Comparison of ENCODE assay signal across 17 mouse cellular contexts in genomic region chr14:118152294-118152651, GRCm38 (mm10). TPM values are rescaled to one million over a fixed set of nuclear protein-coding genes. Genes with fewer than 3 reads are reported as not detected.
DNase-seq lines count a peak whose midpoint lies in the region; ATAC-seq and TF ChIP-seq lines count a peak whose summit lies in the region.
"Had no signal": no experiment of that assay in that cellular context is flagged by ENCODE, and none has a peak within 500 bp of the region (broad histone marks: within the 10 kb centered on the region; RNA-seq: fewer than 3 reads in every experiment).

No protein-coding gene starts in this region.

- H3K9ac ChIP-seq in forebrain, postnatal 0 days = no peak overlapping the region
- no peak overlapping the region for H3K9ac ChIP-seq in forebrain, embryonic 15.5 days (replicated peaks)
- no peak overlapping the region for H3K9ac ChIP-seq in hindbrain, embryonic 16.5 days (ENCODE audit: low read depth, low read length)
- H3K9ac ChIP-seq in midbrain, embryonic 13.5 days (replicated peaks) = no peak overlapping the region
- no peak overlapping the region for H3K9ac ChIP-seq in midbrain, embryonic 11.5 days (ENCODE audit: low read length)
- H3K9ac ChIP-seq: forebrain, embryonic 13.5 days; heart, embryonic 12.5 days; heart, embryonic 15.5 days; hindbrain, embryonic 14.5 days had no signal

- no peak overlapping the region for H3K4me2 ChIP-seq in forebrain, postnatal 0 days (ENCODE audit: low read depth)
- H3K4me2 ChIP-seq in forebrain, embryonic 15.5 days (replicated peaks) = no peak overlapping the region
- H3K4me2 ChIP-seq in hindbrain, embryonic 16.5 days (ENCODE audit: low read length) = no peak overlapping the region
- no peak overlapping the region for H3K4me2 ChIP-seq in midbrain, embryonic 13.5 days (replicated peaks)
- H3K4me2 ChIP-seq in midbrain, embryonic 11.5 days = no peak overlapping the region
- H3K4me2 ChIP-seq: forebrain, embryonic 13.5 days; heart, embryonic 12.5 days; heart, embryonic 15.5 days; hindbrain, embryonic 14.5 days had no signal

- no peak for TF ChIP-seq CTCF in forebrain, postnatal 0 days (IDR thresholded peaks at IDR 0.05; ENCODE audit: low read depth)

- H3K27ac ChIP-seq in forebrain, postnatal 0 days (ENCODE audit: low read depth, low read length) = no peak overlapping the region
- no peak overlapping the region for H3K27ac ChIP-seq in forebrain, embryonic 15.5 days (replicated peaks)
- no peak overlapping the region for H3K27ac ChIP-seq in hindbrain, embryonic 16.5 days (ENCODE audit: low read depth, low read length)
- no peak overlapping the region for H3K27ac ChIP-seq in hindbrain, embryonic 10.5 days
- no peak overlapping the region for H3K27ac ChIP-seq in midbrain, embryonic 13.5 days
- H3K27ac ChIP-seq in midbrain, embryonic 11.5 days (ENCODE audit: low read depth, low read length) = no peak overlapping the region
- H3K27ac ChIP-seq: forebrain, embryonic 10.5 days; forebrain, embryonic 13.5 days; heart, embryonic 15.5 days; hindbrain, embryonic 14.5 days had no signal

- H3K4me3 ChIP-seq in forebrain, postnatal 0 days (ENCODE audit: low read depth, low read length) = no peak overlapping the region
- no peak overlapping the region for H3K4me3 ChIP-seq in forebrain, embryonic 15.5 days
- no peak overlapping the region for H3K4me3 ChIP-seq in hindbrain, embryonic 16.5 days (ENCODE audit: low read length)
- no peak overlapping the region for H3K4me3 ChIP-seq in hindbrain, embryonic 10.5 days
- no peak overlapping the region for H3K4me3 ChIP-seq in midbrain, embryonic 13.5 days (replicated peaks)
- H3K4me3 ChIP-seq in midbrain, embryonic 11.5 days (ENCODE audit: low read depth, low read length) = no peak overlapping the region
- H3K4me3 ChIP-seq: forebrain, embryonic 10.5 days; forebrain, embryonic 13.5 days; heart, embryonic 12.5 days; heart, embryonic 15.5 days had no signal

- H3K4me1 ChIP-seq in forebrain, postnatal 0 days (ENCODE audit: insufficient read depth) = no peaks in the 10 kb centered on the region
- no peaks in the 10 kb centered on the region for H3K4me1 ChIP-seq in forebrain, embryonic 15.5 days
- H3K4me1 ChIP-seq in hindbrain, embryonic 16.5 days (ENCODE audit: control insufficient read depth, insufficient read depth, low read depth, low read length) = no peaks in the 10 kb centered on the region
- peaks cover 12% of the 10 kb centered on the region; the same call in 1 of the 2 replicates for H3K4me1 ChIP-seq in hindbrain, embryonic 10.5 days (replicated peaks)
- no peaks in the 10 kb centered on the region for H3K4me1 ChIP-seq in midbrain, embryonic 13.5 days (replicated peaks)
- no peaks in the 10 kb centered on the region for H3K4me1 ChIP-seq in midbrain, embryonic 11.5 days (ENCODE audit: control insufficient read depth, insufficient read depth, low read length)
- H3K4me1 ChIP-seq: forebrain, embryonic 13.5 days; heart, embryonic 12.5 days had no signal

- 0 out of 2 replicates have a peak, but pooled peaks have one; percentile 10 for ATAC-seq in forebrain, postnatal 0 days
- no peak for ATAC-seq in forebrain, embryonic 15.5 days (replicated peaks)
- ATAC-seq in hindbrain, embryonic 16.5 days = 0 out of 2 replicates have a peak, but pooled peaks have one; percentile 20
- ATAC-seq in midbrain, embryonic 13.5 days = 0 out of 2 replicates have a peak, but pooled peaks have one; percentile 40
- no peak for ATAC-seq in midbrain, embryonic 11.5 days (ENCODE audit: low FRiP score)
- ATAC-seq: CD4-positive, CD25-positive, alpha-beta regulatory T cell, adult 4 months; forebrain, embryonic 13.5 days; intestine, postnatal 0 days had no signal

- no peaks in the 10 kb centered on the region for H3K9me3 ChIP-seq in forebrain, postnatal 0 days (ENCODE audit: low read length)
- no peaks in the 10 kb centered on the region for H3K9me3 ChIP-seq in forebrain, embryonic 15.5 days
- H3K9me3 ChIP-seq in hindbrain, embryonic 16.5 days (ENCODE audit: control insufficient read depth, low read length) = no peaks in the 10 kb centered on the region
- H3K9me3 ChIP-seq in hindbrain, embryonic 10.5 days = no peaks in the 10 kb centered on the region
- H3K9me3 ChIP-seq in midbrain, embryonic 13.5 days = no peaks in the 10 kb centered on the region
- H3K9me3 ChIP-seq in midbrain, embryonic 11.5 days (ENCODE audit: control insufficient read depth, low read length) = no peaks in the 10 kb centered on the region
- H3K9me3 ChIP-seq: forebrain, embryonic 10.5 days; forebrain, embryonic 13.5 days; heart, embryonic 12.5 days; heart, embryonic 15.5 days had no signal

- no peaks in the 10 kb centered on the region for H3K27me3 ChIP-seq in forebrain, postnatal 0 days (ENCODE audit: insufficient read depth, low read length)
- no peaks in the 10 kb centered on the region for H3K27me3 ChIP-seq in forebrain, embryonic 15.5 days
- H3K27me3 ChIP-seq in hindbrain, embryonic 16.5 days (replicated peaks; ENCODE audit: control insufficient read depth, insufficient read depth, low read length) = no peaks in the 10 kb centered on the region
- H3K27me3 ChIP-seq in hindbrain, embryonic 10.5 days (ENCODE audit: insufficient read depth, poor library complexity, severe bottlenecking) = no peaks in the 10 kb centered on the region
- H3K27me3 ChIP-seq in midbrain, embryonic 13.5 days = no peaks in the 10 kb centered on the region
- H3K27me3 ChIP-seq in midbrain, embryonic 11.5 days (ENCODE audit: control insufficient read depth, insufficient read depth, low read length) = no peaks in the 10 kb centered on the region
- H3K27me3 ChIP-seq: forebrain, embryonic 13.5 days; heart, embryonic 15.5 days had no signal

- DNase-seq in forebrain, postnatal 0 days = no peak
- DNase-seq in hindbrain, embryonic 10.5 days (ENCODE audit: low spot score) = no peak
- DNase-seq in midbrain, embryonic 11.5 days (ENCODE audit: low spot score, missing footprints) = no peak
- DNase-seq: cerebellum, adult 11 months; cerebellum, adult 2 months; cerebellum, adult 9-11 months; cerebellum, postnatal 25 days had no signal

- H3K36me3 ChIP-seq in forebrain, postnatal 0 days (ENCODE audit: insufficient read depth) = peaks cover 27% of the 10 kb centered on the region
- H3K36me3 ChIP-seq in forebrain, embryonic 15.5 days = no peaks in the 10 kb centered on the region
- peaks cover 12% of the 10 kb centered on the region for H3K36me3 ChIP-seq in hindbrain, embryonic 16.5 days (ENCODE audit: control insufficient read depth, insufficient read depth, low read length)
- H3K36me3 ChIP-seq in hindbrain, embryonic 10.5 days = peaks cover 57% of the 10 kb centered on the region
- H3K36me3 ChIP-seq in midbrain, embryonic 13.5 days = peaks cover 26% of the 10 kb centered on the region
- 0 out of 2 replicates have a peak, but pooled peaks cover 4% of the 10 kb centered on the region for H3K36me3 ChIP-seq in midbrain, embryonic 11.5 days (ENCODE audit: control insufficient read depth, insufficient read depth, low read length)

- WGBS in forebrain, postnatal 0 days = 93% methylated on average over 8 of the region's 8 CpGs
- WGBS in forebrain, embryonic 15.5 days = 93% methylated on average over 8 of the region's 8 CpGs
- 95% methylated on average over 8 of the region's 8 CpGs for WGBS in hindbrain, embryonic 16.5 days
- 94% methylated on average over 8 of the region's 8 CpGs for WGBS in hindbrain, embryonic 10.5 days
- WGBS in midbrain, embryonic 13.5 days = 93% methylated on average over 8 of the region's 8 CpGs
- WGBS in midbrain, embryonic 11.5 days = 91% methylated on average over 8 of the region's 8 CpGs

RNA-seq across cellular contexts. Expression of gene Gpr180, which starts 15.3 kb away (rescaled TPM):
- 33.4 and 37.7 TPM in 2 replicates for total RNA-seq in forebrain, postnatal 0 days (2014; rRNA removed)
- polyA plus RNA-seq in forebrain, postnatal 0 days (2015; fragmentation: Nextera tagmentation; extraction: Ambion mirVana) = 37.5 and 38.2 TPM in 2 replicates
- polyA plus RNA-seq in forebrain, embryonic 15.5 days (2015; fragmentation: Nextera tagmentation; extraction: Ambion mirVana) = 29.0 and 29.1 TPM in 2 replicates
- 49.4 and 49.8 TPM in 2 replicates for polyA plus RNA-seq in hindbrain, embryonic 16.5 days (2015; fragmentation: Nextera tagmentation; extraction: Ambion mirVana)
- polyA plus RNA-seq in hindbrain, embryonic 10.5 days (2016; fragmentation: Nextera tagmentation; extraction: Ambion mirVana) = 37.2 and 39.8 TPM in 2 replicates
- polyA plus RNA-seq in midbrain, embryonic 13.5 days (2015; fragmentation: Nextera tagmentation; extraction: Ambion mirVana) = 33.4 and 34.6 TPM in 2 replicates
- polyA plus RNA-seq in midbrain, embryonic 11.5 days (2014; fragmentation: Nextera tagmentation; extraction: Ambion mirVana) = 29.5 and 32.3 TPM in 2 replicates

RNA-seq across cellular contexts. Expression of gene Tgds, which starts 19.7 kb away (rescaled TPM):
- 8.8 and 8.9 TPM in 2 replicates for total RNA-seq in forebrain, postnatal 0 days (2014; rRNA removed)
- polyA plus RNA-seq in forebrain, postnatal 0 days (2015; fragmentation: Nextera tagmentation; extraction: Ambion mirVana) = 7.2 and 8.4 TPM in 2 replicates
- polyA plus RNA-seq in forebrain, embryonic 15.5 days (2015; fragmentation: Nextera tagmentation; extraction: Ambion mirVana) = 21.4 and 23.4 TPM in 2 replicates
- 15.3 and 16.1 TPM in 2 replicates for polyA plus RNA-seq in hindbrain, embryonic 16.5 days (2015; fragmentation: Nextera tagmentation; extraction: Ambion mirVana)
- polyA plus RNA-seq in hindbrain, embryonic 10.5 days (2016; fragmentation: Nextera tagmentation; extraction: Ambion mirVana) = 29.4 and 32.3 TPM in 2 replicates
- polyA plus RNA-seq in midbrain, embryonic 13.5 days (2015; fragmentation: Nextera tagmentation; extraction: Ambion mirVana) = 20.8 and 21.0 TPM in 2 replicates
- polyA plus RNA-seq in midbrain, embryonic 11.5 days (2014; fragmentation: Nextera tagmentation; extraction: Ambion mirVana) = 28.7 and 29.5 TPM in 2 replicates

Comparison
In these comparisons a context has a peak if more than half of its experiments do, and no peak if none do; other contexts are left out.
1. ATAC-seq: peak in forebrain, postnatal 0 days (single experiment), hindbrain, embryonic 16.5 days (single experiment) and midbrain, embryonic 13.5 days (single experiment); none in forebrain, embryonic 15.5 days (single experiment) and midbrain, embryonic 11.5 days (single experiment).